Mouse (Mus musculus) heart, postnatal 0 days (tissue): ENCODE data around the gene Pcare.

Source experiments
- CTCF ChIP-seq: IDR thresholded peaks from 2 replicates; pipeline ENCODE4 v1.5.1; 2016; ENCODE audit warnings: antibody characterized with exemption, control low read depth, low read depth
- EP300 ChIP-seq: IDR thresholded peaks from 2 replicates; pipeline ENCODE4 v1.6.1; 2016; ENCODE audit warnings: antibody characterized with exemption, low read depth

DNA sequence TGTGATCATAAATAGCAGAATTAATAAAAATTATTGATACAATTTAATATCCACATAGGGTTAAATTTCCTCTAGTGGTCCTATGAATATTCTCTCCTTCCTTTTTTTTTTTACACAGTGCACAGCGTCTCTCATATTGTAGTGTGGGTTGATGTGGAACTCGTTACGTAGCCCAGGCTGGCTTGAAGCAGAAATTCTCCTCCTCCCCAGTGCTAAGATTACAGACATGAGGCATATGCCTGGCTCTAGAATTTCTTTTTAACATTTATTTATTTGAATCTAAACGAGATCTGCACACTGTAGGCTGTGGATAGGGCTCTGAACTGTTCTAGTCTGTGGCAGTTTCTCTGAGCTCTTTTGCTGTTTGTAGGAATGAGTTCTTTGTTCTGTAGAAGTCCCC, 22.6 kb upstream of the Pcare start:
- TF ChIP-seq CTCF (no peak), EP300 (no peak)
